Mouse (Mus musculus): Measurements from ENCODE around the gene Ddx20. TPM values are rescaled to one million over a fixed set of nuclear protein-coding genes. Genes with fewer than 3 reads are reported as not detected.

Ddx20 gene
- polyA plus RNA-seq (2015; fragmentation: Illumina TruSeq; extraction: RNeasy Lipid Tissue Mini Kit (QIAGEN cat#74804); ENCODE audit: insufficient read depth, low replicate concordance), result 33.6 TPM

DNA sequence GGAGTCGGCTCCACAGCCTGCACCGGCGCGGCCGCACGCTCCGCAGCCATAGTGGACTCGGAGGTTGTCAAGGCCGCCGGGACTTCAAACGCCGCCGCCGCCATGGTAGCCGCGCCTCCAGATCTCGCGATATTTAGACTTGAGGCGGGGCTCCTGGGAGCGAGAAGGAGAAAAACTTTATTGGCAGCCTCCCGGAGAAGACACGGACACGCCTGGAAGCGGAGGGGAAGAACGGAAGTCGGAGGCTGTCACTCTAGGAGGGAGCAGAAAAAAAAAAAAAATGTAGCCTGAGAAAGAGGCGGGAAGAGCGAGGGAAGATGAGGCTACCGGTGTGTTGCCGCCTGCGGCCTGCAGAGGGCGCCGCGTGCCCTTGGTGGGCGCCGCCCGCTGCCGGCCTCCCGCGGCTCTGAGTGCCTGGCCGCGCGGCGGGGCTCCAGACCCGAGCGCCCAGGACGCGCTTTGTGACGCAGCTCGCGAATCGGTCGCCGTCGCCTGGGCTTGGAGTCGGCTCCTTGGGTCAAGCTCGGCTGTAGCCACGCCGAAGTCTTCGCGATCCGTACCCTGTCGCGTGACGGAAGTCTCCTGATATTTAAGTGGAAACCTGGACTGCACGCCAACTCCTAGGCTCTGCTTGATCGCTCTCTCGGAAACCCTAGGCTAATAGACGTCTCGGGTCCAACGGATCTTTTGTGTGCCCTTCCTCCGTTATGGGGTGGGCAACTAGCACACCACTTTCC lies at the start of gene Ddx20:
Ddx20 (minus strand) TSS at position 251 of the 737 bp plus-strand sequence.

DNA sequence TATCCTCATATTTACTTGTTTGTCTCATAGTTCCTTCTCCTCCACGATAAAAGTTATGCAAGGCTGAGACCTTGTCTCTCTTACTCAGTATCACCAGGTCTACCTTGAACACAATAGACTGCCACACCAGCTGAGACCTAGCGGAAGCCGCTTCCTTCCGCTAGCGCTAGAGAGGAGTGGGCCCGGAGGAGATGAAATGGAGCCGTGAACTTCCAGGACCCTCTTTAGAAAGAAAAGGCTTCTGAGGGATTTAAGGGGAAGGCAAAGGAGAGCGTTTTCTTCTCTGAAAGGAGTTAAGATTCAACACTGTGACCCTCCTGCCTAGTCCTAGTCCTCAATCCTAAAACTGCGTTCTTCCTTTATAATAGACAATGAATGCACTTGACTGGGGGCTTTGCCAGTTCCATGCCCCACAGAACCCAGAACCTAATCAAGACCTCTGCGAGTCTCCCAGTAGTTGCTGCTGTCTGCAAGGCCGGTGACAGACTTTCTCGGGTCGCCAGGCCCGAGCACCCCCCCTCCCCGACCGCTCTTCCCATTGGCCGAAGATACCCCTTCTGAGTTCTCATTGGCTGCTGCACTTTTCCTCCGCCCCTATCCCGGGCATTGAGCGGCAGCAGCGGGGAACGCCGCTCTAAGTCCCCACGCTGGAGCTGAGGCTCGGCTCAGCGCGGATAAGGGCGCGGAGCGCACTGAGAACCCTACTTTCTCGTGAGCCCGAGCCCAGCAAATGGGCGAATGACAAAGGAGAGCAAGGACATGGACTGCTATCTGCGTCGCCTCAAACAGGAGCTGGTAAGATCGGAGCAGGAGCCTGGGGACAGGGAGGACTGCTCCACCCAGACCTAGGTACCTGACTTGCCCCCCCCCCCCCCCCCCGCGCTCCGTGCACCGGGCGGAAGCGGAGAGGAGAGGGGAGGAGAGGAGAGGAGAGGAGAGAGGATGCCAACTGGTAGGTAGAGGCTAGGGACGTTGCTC lies 16.9 kb upstream of the Ddx20 start, which contains the start of gene Inka2:
Inka2 (plus strand) TSS at position 569 of the 978 bp plus-strand sequence.

Other genes starting within 250 kb of the Ddx20 start
- gene Kcnd3, start 235.2 kb downstream of the Ddx20 start, polyA plus RNA-seq (2015; fragmentation: Illumina TruSeq; extraction: RNeasy Lipid Tissue Mini Kit (QIAGEN cat#74804); ENCODE audit: insufficient read depth, low replicate concordance), result 3.1 TPM
- gene Inka2, start 17.0 kb upstream of the Ddx20 start, polyA plus RNA-seq (2015; fragmentation: Illumina TruSeq; extraction: RNeasy Lipid Tissue Mini Kit (QIAGEN cat#74804); ENCODE audit: insufficient read depth, low replicate concordance), result 1.4 TPM
- gene Rap1a, start 113.8 kb upstream of the Ddx20 start, polyA plus RNA-seq (2015; fragmentation: Illumina TruSeq; extraction: RNeasy Lipid Tissue Mini Kit (QIAGEN cat#74804); ENCODE audit: insufficient read depth, low replicate concordance), result 412 TPM
- 2.4 TPM for gene Adora3, start 183.3 kb upstream of the Ddx20 start, polyA plus RNA-seq (2015; fragmentation: Illumina TruSeq; extraction: RNeasy Lipid Tissue Mini Kit (QIAGEN cat#74804); ENCODE audit: insufficient read depth, low replicate concordance)
- gene Tmigd3, start 183.3 kb upstream of the Ddx20 start, polyA plus RNA-seq (2015; fragmentation: Illumina TruSeq; extraction: RNeasy Lipid Tissue Mini Kit (QIAGEN cat#74804); ENCODE audit: insufficient read depth, low replicate concordance), result not detected
- gene I830077J02Rik, start 245.1 kb upstream of the Ddx20 start, polyA plus RNA-seq (2015; fragmentation: Illumina TruSeq; extraction: RNeasy Lipid Tissue Mini Kit (QIAGEN cat#74804); ENCODE audit: insufficient read depth, low replicate concordance), result 69.2 TPM